Mouse (Mus musculus): Measurements from ENCODE around the gene Gm44805. TPM values are rescaled to one million over a fixed set of nuclear protein-coding genes. Genes with fewer than 3 reads are reported as not detected.

The Gm44805 gene
- polyA plus RNA-seq, 1 experiment from 2014 or later: not detected

DNA sequence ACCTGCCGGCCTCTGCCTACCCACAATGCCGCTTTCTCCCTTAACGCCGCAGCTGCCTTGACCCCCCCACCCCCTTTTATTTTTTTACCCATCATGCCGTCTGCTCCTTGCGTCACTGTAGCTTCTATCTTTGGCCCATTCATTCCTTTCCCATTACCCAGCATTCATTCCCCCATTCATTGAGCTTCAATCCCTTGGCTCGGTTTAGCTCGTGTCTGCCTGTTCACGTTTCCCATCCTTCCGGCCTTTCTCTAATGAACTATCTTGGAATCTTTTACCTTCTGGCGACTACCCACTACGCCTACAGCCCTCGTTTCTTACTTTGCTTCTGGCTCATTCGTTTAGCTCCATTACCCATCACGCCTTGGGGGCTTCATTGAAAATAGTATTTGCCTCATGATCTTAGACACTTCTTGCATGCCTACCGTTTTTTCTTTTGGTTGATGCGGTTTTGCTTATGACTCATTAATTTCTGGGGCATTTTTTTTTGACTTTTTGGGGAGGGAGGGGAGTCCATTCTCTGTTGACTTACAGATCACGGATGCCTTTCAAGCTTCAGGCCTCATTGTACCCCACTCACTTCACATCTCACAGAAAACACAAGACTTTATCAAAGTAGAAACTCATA, 34.9 kb upstream of the Gm44805 start:
- no peak for DNase-seq (ENCODE audit: low spot score)
- Histone ChIP-seq H3K4me3 (ENCODE audit: low read depth, low read length) (peak overlapping the region; percentile 38), H3K9me3 (ENCODE audit: control insufficient read depth, low read length) (peaks cover 8% of the 10 kb centered on the region), H3K9ac (ENCODE audit: low read length) (no peak overlapping the region; the same call in 1 of the 2 replicates), H3K4me2 (ENCODE audit: low read length) (peak overlapping the region; percentile 65), H3K27ac (ENCODE audit: low read depth) (peak overlapping the region; percentile 78), H3K4me1 (replicated peaks; ENCODE audit: control insufficient read depth, insufficient read depth, low read length) (peaks cover 17% of the 10 kb centered on the region), H3K27me3 (replicated peaks; ENCODE audit: control insufficient read depth, insufficient read depth, low read length) (no peaks in the 10 kb centered on the region), H3K36me3 (ENCODE audit: control insufficient read depth, insufficient read depth, low read length) (peaks cover 56% of the 10 kb centered on the region)
- ATAC-seq (replicated peaks; ENCODE audit: low FRiP score, low TSS enrichment, low read depth): no peak
- 7% methylated on average over 18 of the region's 18 CpGs for WGBS

GRCm38 (mm10) chr7:19715239-19716054, 34.2 kb upstream of the Gm44805 start, which contains the start of gene Tomm40:
Gene Tomm40, minus strand, starts transcription at chr7:19715438.
- Histone ChIP-seq H3K27me3 (replicated peaks; ENCODE audit: control insufficient read depth, insufficient read depth, low read length) (no peaks in the 10 kb centered on the region), H3K9me3 (ENCODE audit: control insufficient read depth, low read length) (peaks cover under 1% of the 10 kb centered on the region; the same call in 1 of the 2 replicates), H3K36me3 (ENCODE audit: control insufficient read depth, insufficient read depth, low read length) (peaks cover 59% of the 10 kb centered on the region), H3K9ac (ENCODE audit: low read length) (peak within 1 kb of the TSS; percentile 93), H3K4me2 (ENCODE audit: low read length) (peak within 1 kb of the TSS; percentile 90), H3K4me3 (ENCODE audit: low read depth, low read length) (peak within 1 kb of the TSS; percentile 99), H3K27ac (ENCODE audit: low read depth) (peak within 1 kb of the TSS; percentile 78), H3K4me1 (replicated peaks; ENCODE audit: control insufficient read depth, insufficient read depth, low read length) (peaks cover 17% of the 10 kb centered on the region)
- peak; percentile 99 for ATAC-seq (replicated peaks; ENCODE audit: low FRiP score, low TSS enrichment, low read depth)
- WGBS: under 1% methylated on average over 51 of the region's 59 CpGs
- DNase-seq (ENCODE audit: low spot score): peak; percentile 94

- Histone ChIP-seq H3K4me2 (ENCODE audit: low read length) (peak overlapping the region; percentile 90), H3K4me3 (ENCODE audit: low read depth, low read length) (peak overlapping the region; percentile 99), H3K27ac (ENCODE audit: low read depth) (peak overlapping the region; percentile 76), H3K9me3 (ENCODE audit: control insufficient read depth, low read length) (no peaks in the 10 kb centered on the region), H3K27me3 (replicated peaks; ENCODE audit: control insufficient read depth, insufficient read depth, low read length) (no peaks in the 10 kb centered on the region), H3K36me3 (ENCODE audit: control insufficient read depth, insufficient read depth, low read length) (peaks cover 58% of the 10 kb centered on the region), H3K9ac (ENCODE audit: low read length) (peak overlapping the region; percentile 93), H3K4me1 (replicated peaks; ENCODE audit: control insufficient read depth, insufficient read depth, low read length) (peaks cover 17% of the 10 kb centered on the region)
- ATAC-seq (replicated peaks; ENCODE audit: low FRiP score, low TSS enrichment, low read depth) (no peak; the same call in 1 of the 2 replicates), DNase-seq (ENCODE audit: low spot score) (no peak)
- WGBS: under 1% methylated on average over 39 of the region's 39 CpGs
Measured at GRCm38 (mm10) chr7:19714836-19715235, 33.6 kb upstream of the Gm44805 start.

DNA sequence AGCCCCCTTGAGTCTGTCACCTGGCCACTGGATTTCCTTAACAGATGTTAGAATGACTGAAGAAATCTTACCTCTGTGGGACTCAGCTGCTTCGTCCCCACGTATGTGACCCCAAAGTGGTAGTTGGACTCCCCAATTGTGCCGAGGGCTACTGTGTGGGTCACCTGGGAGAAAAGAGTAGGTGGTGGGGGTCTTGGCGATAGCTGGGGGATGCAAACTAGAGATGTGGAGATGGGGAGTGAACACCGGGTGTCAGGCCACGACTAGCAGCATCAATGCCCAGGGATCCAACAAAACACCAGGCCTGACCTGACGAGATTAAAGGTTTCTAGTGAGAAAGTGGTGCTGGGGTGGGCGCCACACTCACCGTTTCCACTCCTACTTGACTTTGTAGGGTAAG, 32.4 kb upstream of the Gm44805 start:
- no peaks in the 10 kb centered on the region for H3K27me3 ChIP-seq (replicated peaks; ENCODE audit: control insufficient read depth, insufficient read depth, low read length)
- H3K27ac ChIP-seq (ENCODE audit: low read depth): no peak overlapping the region
- peaks cover 59% of the 10 kb centered on the region for H3K36me3 ChIP-seq (ENCODE audit: control insufficient read depth, insufficient read depth, low read length)
- H3K9me3 ChIP-seq (ENCODE audit: control insufficient read depth, low read length): no peaks in the 10 kb centered on the region
- H3K4me2 ChIP-seq (ENCODE audit: low read length): no peak overlapping the region
- H3K9ac ChIP-seq (ENCODE audit: low read length): no peak overlapping the region
- H3K4me1 ChIP-seq (replicated peaks; ENCODE audit: control insufficient read depth, insufficient read depth, low read length): peaks cover 17% of the 10 kb centered on the region
- WGBS: 93% methylated on average over 9 of the region's 9 CpGs
- no peak for DNase-seq (ENCODE audit: low spot score)
- H3K4me3 ChIP-seq (ENCODE audit: low read depth, low read length): no peak overlapping the region
- no peak for ATAC-seq (replicated peaks; ENCODE audit: low FRiP score, low TSS enrichment, low read depth)

DNA sequence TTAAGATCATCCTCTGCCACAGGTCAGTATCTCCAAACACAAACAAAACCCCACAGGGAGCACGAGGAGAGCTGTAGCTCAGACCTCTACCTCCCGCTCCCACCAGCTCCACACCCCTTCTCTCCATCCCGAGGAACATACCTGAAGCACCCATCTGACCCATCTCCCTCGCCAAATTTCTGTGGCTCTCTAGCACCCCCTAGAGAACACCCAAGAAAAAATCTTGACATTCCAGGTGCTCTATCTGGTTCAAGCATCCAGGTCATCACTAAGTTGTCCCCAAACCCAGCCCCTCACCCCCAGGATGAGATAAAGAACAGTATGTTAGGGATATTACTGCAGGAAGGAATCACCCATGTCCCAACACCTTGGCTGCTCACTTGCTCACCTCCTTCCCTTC, 32.0 kb upstream of the Gm44805 start:
- Histone ChIP-seq H3K9me3 (ENCODE audit: control insufficient read depth, low read length) (no peaks in the 10 kb centered on the region), H3K27ac (ENCODE audit: low read depth) (no peak overlapping the region), H3K9ac (ENCODE audit: low read length) (no peak overlapping the region), H3K4me3 (ENCODE audit: low read depth, low read length) (no peak overlapping the region), H3K4me1 (replicated peaks; ENCODE audit: control insufficient read depth, insufficient read depth, low read length) (peaks cover 17% of the 10 kb centered on the region), H3K36me3 (ENCODE audit: control insufficient read depth, insufficient read depth, low read length) (peaks cover 58% of the 10 kb centered on the region), H3K4me2 (ENCODE audit: low read length) (no peak overlapping the region), H3K27me3 (replicated peaks; ENCODE audit: control insufficient read depth, insufficient read depth, low read length) (no peaks in the 10 kb centered on the region)
- DNase-seq (ENCODE audit: low spot score) (no peak), ATAC-seq (replicated peaks; ENCODE audit: low FRiP score, low TSS enrichment, low read depth) (no peak)
- WGBS: 47% methylated on average over 4 of the region's 4 CpGs

DNA sequence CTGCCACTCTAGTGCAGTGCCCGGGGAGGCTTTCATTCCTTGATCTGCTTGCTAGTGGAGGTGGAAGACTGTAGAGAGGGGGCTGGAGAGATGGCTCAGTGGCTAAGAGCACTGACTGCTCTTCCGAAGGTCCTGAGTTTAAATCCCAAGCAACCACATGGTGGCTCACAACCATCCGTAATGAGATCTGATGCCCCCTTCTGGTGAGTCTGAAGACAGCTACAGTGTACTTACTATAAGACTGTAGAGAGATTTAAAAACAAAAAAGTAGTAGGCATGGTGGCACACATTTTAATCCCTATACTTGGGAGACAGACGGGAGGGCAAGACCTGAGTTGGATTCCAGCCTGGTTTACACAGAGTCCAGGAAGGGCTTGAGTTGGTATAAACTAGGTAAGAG, 31.2 kb upstream of the Gm44805 start:
- 77% methylated on average over 4 of the region's 4 CpGs for WGBS
- DNase-seq (ENCODE audit: low spot score) (no peak), ATAC-seq (replicated peaks; ENCODE audit: low FRiP score, low TSS enrichment, low read depth) (no peak)
- H3K4me1 ChIP-seq (replicated peaks; ENCODE audit: control insufficient read depth, insufficient read depth, low read length): peaks cover 17% of the 10 kb centered on the region
- H3K36me3 ChIP-seq (ENCODE audit: control insufficient read depth, insufficient read depth, low read length): peaks cover 60% of the 10 kb centered on the region
- no peak overlapping the region for H3K4me3 ChIP-seq (ENCODE audit: low read depth, low read length)
- H3K9ac ChIP-seq (ENCODE audit: low read length): no peak overlapping the region
- H3K4me2 ChIP-seq (ENCODE audit: low read length): no peak overlapping the region
- H3K27ac ChIP-seq (ENCODE audit: low read depth): no peak overlapping the region
- no peaks in the 10 kb centered on the region for H3K9me3 ChIP-seq (ENCODE audit: control insufficient read depth, low read length)
- no peaks in the 10 kb centered on the region for H3K27me3 ChIP-seq (replicated peaks; ENCODE audit: control insufficient read depth, insufficient read depth, low read length)

DNA sequence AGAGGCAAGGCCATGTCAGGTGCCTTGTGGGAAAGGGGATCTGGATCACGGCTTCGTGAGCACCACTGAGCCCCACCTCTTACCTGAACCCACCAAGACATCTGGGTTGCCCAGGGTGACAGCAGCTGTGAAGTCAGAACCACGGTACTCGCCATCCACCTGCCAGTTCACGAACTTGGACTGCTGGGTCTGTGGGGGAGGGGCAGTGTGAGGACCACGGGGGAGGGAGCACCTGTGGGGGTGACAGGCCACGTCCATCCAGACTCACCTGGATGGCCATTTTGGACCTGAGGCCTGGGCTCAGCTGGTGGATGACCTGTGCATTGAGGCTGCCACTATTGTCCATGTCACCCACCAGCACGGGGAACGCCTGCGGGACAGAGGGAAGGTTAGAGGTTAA, 29.4 kb upstream of the Gm44805 start:
- WGBS: 88% methylated on average over 10 of the region's 10 CpGs

GRCm38 (mm10) chr7:19705271-19705670, 24.0 kb upstream of the Gm44805 start:
- Histone ChIP-seq H3K4me1 (replicated peaks; ENCODE audit: control insufficient read depth, insufficient read depth, low read length) (peaks cover 4% of the 10 kb centered on the region; the same call in 1 of the 2 replicates), H3K27ac (ENCODE audit: low read depth) (no peak overlapping the region), H3K27me3 (replicated peaks; ENCODE audit: control insufficient read depth, insufficient read depth, low read length) (no peaks in the 10 kb centered on the region), H3K9ac (ENCODE audit: low read length) (no peak overlapping the region), H3K36me3 (ENCODE audit: control insufficient read depth, insufficient read depth, low read length) (peaks cover 41% of the 10 kb centered on the region), H3K9me3 (ENCODE audit: control insufficient read depth, low read length) (no peaks in the 10 kb centered on the region), H3K4me3 (ENCODE audit: low read depth, low read length) (no peak overlapping the region), H3K4me2 (ENCODE audit: low read length) (no peak overlapping the region)
- WGBS: 96% methylated on average over 7 of the region's 7 CpGs
- ATAC-seq (replicated peaks; ENCODE audit: low FRiP score, low TSS enrichment, low read depth) (no peak), DNase-seq (ENCODE audit: low spot score) (no peak)

More for the DNA sequence above, 29.4 kb upstream of the Gm44805 start:
- ATAC-seq (replicated peaks; ENCODE audit: low FRiP score, low TSS enrichment, low read depth): no peak
- H3K4me2 ChIP-seq (ENCODE audit: low read length): no peak overlapping the region
- no peak for DNase-seq (ENCODE audit: low spot score)
- H3K4me3 ChIP-seq (ENCODE audit: low read depth, low read length): no peak overlapping the region
- H3K27ac ChIP-seq (ENCODE audit: low read depth): no peak overlapping the region
- no peaks in the 10 kb centered on the region for H3K9me3 ChIP-seq (ENCODE audit: control insufficient read depth, low read length)
- H3K9ac ChIP-seq (ENCODE audit: low read length): no peak overlapping the region
- H3K36me3 ChIP-seq (ENCODE audit: control insufficient read depth, insufficient read depth, low read length): peaks cover 64% of the 10 kb centered on the region
- no peaks in the 10 kb centered on the region for H3K27me3 ChIP-seq (replicated peaks; ENCODE audit: control insufficient read depth, insufficient read depth, low read length)
- peaks cover 12% of the 10 kb centered on the region; the same call in 1 of the 2 replicates for H3K4me1 ChIP-seq (replicated peaks; ENCODE audit: control insufficient read depth, insufficient read depth, low read length)
